Mouse (Mus musculus) neural tube, embryonic 15.5 days (tissue): Measurements from ENCODE around the gene Olfr1411. TPM values are rescaled to one million over a fixed set of nuclear protein-coding genes. Genes with fewer than 3 reads are reported as not detected.

ENCODE experiments used
- ATAC-seq: fragments of 200-750 bp; cut with Nextera tagmentation; 2 replicates; pipeline ENCODE4 v1.8.0; 2017; ENCODE audit warnings: mild to moderate bottlenecking, moderate TSS enrichment, moderate library complexity; ENCODE audit not compliant: low FRiP score
- H3K27ac ChIP-seq: fragments of 300-500 bp; sonication (generic); replicated peaks from 2 replicates; pipeline ENCODE4 v1.5.1; 2015; ENCODE audit warnings: mild to moderate bottlenecking, inconsistent platforms
- H3K27me3 ChIP-seq: fragments of 300-500 bp; sonication (generic); replicated peaks from 2 replicates; pipeline ENCODE4 v1.6.1; 2015; ENCODE audit warnings: inconsistent platforms
- H3K36me3 ChIP-seq: fragments of 300-500 bp; sonication (generic); 2 replicates; pipeline ENCODE4 v1.6.1; 2015; ENCODE audit warnings: inconsistent platforms
- H3K4me1 ChIP-seq: fragments of 300-500 bp; sonication (generic); 2 replicates; pipeline ENCODE4 v1.6.1; 2015; ENCODE audit warnings: inconsistent platforms
- H3K4me2 ChIP-seq: fragments of 300-500 bp; sonication (generic); 2 replicates; pipeline ENCODE4 v1.6.1; 2015; ENCODE audit warnings: inconsistent platforms, mild to moderate bottlenecking, moderate library complexity
- H3K4me3 ChIP-seq: fragments of 300-500 bp; sonication (generic); replicated peaks from 2 replicates; pipeline ENCODE4 v1.5.1; 2015; ENCODE audit warnings: mild to moderate bottlenecking, inconsistent platforms
- H3K9ac ChIP-seq: fragments of 300-500 bp; sonication (generic); replicated peaks from 2 replicates; pipeline ENCODE4 v1.6.1; 2015; ENCODE audit warnings: mild to moderate bottlenecking, inconsistent platforms
- H3K9me3 ChIP-seq: fragments of 300-500 bp; sonication (generic); replicated peaks from 2 replicates; pipeline ENCODE4 v1.6.1; 2016; ENCODE audit warnings: inconsistent platforms
- WGBS: fragments of 180-500 bp; shearing (Covaris S2); methylation state at CpG from one replicate; pipeline ENCODE4 v1.1.7; 2015; ENCODE audit warnings: mixed read lengths; 5-methylcytosine and 5-hydroxymethylcytosine counted together
- polyA plus RNA-seq: library from polyadenylated mRNA; unstranded; fragments of >200 nt; fragmentation: Nextera tagmentation; extraction: Ambion mirVana; gene quantifications from 2 replicates; pipeline ENCODE4 v1.2.1, GENCODE M21; 2015

The Olfr1411 gene
- polyA plus RNA-seq, 1 experiment from 2014 or later: not detected

- Histone ChIP-seq H3K9ac (no peak overlapping the region), H3K27ac (no peak overlapping the region), H3K4me1 (no peaks in the 10 kb centered on the region), H3K27me3 (no peaks in the 10 kb centered on the region; the same call in 1 of the 2 replicates), H3K36me3 (no peaks in the 10 kb centered on the region), H3K4me2 (no peak overlapping the region), H3K9me3 (no peaks in the 10 kb centered on the region), H3K4me3 (no peak overlapping the region)
- no peak for ATAC-seq
- 68% methylated on average over 4 of the region's 4 CpGs for WGBS
Measured at GRCm38 (mm10) chr1:92618360-92618759, 24.1 kb downstream of the Olfr1411 start.

- Histone ChIP-seq H3K36me3 (no peaks in the 10 kb centered on the region), H3K27me3 (no peaks in the 10 kb centered on the region), H3K9me3 (no peaks in the 10 kb centered on the region), H3K4me1 (peaks cover 6% of the 10 kb centered on the region; the same call in 1 of the 2 replicates), H3K9ac (no peak overlapping the region), H3K4me3 (no peak overlapping the region), H3K4me2 (no peak overlapping the region), H3K27ac (no peak overlapping the region)
- WGBS: 36% methylated on average over 4 of the region's 4 CpGs
- no peak for ATAC-seq
Measured at GRCm38 (mm10) chr1:92628227-92628626, 34.0 kb downstream of the Olfr1411 start.

GRCm38 (mm10) chr1:92632196-92632595 lies 38.0 kb downstream of the Olfr1411 start:
- peaks cover 11% of the 10 kb centered on the region; the same call in 1 of the 2 replicates for H3K4me1 ChIP-seq
- ATAC-seq: no peak
- H3K36me3 ChIP-seq: peaks cover 17% of the 10 kb centered on the region
- H3K27me3 ChIP-seq: no peaks in the 10 kb centered on the region
- H3K4me2 ChIP-seq: no peak overlapping the region
- no peak overlapping the region for H3K9ac ChIP-seq
- no peak overlapping the region for H3K4me3 ChIP-seq
- no peaks in the 10 kb centered on the region for H3K9me3 ChIP-seq
- 86% methylated on average over 5 of the region's 5 CpGs for WGBS
- H3K27ac ChIP-seq: no peak overlapping the region

- 70% methylated on average over 6 of the region's 6 CpGs for WGBS
- Histone ChIP-seq H3K27me3 (no peaks in the 10 kb centered on the region), H3K27ac (no peak overlapping the region), H3K36me3 (peaks cover 24% of the 10 kb centered on the region), H3K4me2 (no peak overlapping the region), H3K4me1 (0 out of 2 replicates have a peak, but pooled peaks cover 9% of the 10 kb centered on the region), H3K9ac (no peak overlapping the region), H3K4me3 (no peak overlapping the region), H3K9me3 (no peaks in the 10 kb centered on the region)
- ATAC-seq: no peak
Measured at GRCm38 (mm10) chr1:92632948-92633347, 38.7 kb downstream of the Olfr1411 start.

GRCm38 (mm10) chr1:92633726-92634125 lies 39.5 kb downstream of the Olfr1411 start:
- H3K4me3 ChIP-seq: no peak overlapping the region
- no peak overlapping the region for H3K4me2 ChIP-seq
- H3K27ac ChIP-seq: no peak overlapping the region
- H3K27me3 ChIP-seq: no peaks in the 10 kb centered on the region
- H3K9me3 ChIP-seq: no peaks in the 10 kb centered on the region
- WGBS: 89% methylated on average over 8 of the region's 8 CpGs
- ATAC-seq: no peak
- peaks cover 8% of the 10 kb centered on the region; the same call in 1 of the 2 replicates for H3K4me1 ChIP-seq
- peaks cover 32% of the 10 kb centered on the region for H3K36me3 ChIP-seq
- no peak overlapping the region for H3K9ac ChIP-seq

GRCm38 (mm10) chr1:92634569-92634968 lies 40.4 kb downstream of the Olfr1411 start:
- H3K9ac ChIP-seq: no peak overlapping the region
- H3K27ac ChIP-seq: no peak overlapping the region
- peaks cover 36% of the 10 kb centered on the region for H3K36me3 ChIP-seq
- peaks cover 15% of the 10 kb centered on the region for H3K4me1 ChIP-seq
- 70% methylated on average over 1 of the region's 1 CpGs for WGBS
- H3K4me2 ChIP-seq: no peak overlapping the region
- H3K9me3 ChIP-seq: no peaks in the 10 kb centered on the region
- H3K4me3 ChIP-seq: no peak overlapping the region
- H3K27me3 ChIP-seq: no peaks in the 10 kb centered on the region
- ATAC-seq: no peak

- peaks cover 20% of the 10 kb centered on the region for H3K4me1 ChIP-seq
- no peak overlapping the region for H3K9ac ChIP-seq
- H3K4me3 ChIP-seq: no peak overlapping the region
- no peak overlapping the region for H3K27ac ChIP-seq
- peaks cover 36% of the 10 kb centered on the region for H3K36me3 ChIP-seq
- no peaks in the 10 kb centered on the region for H3K27me3 ChIP-seq
- ATAC-seq: peak; percentile 72
- 64% methylated on average over 4 of the region's 4 CpGs for WGBS
- no peak overlapping the region for H3K4me2 ChIP-seq
- no peaks in the 10 kb centered on the region for H3K9me3 ChIP-seq
Measured at GRCm38 (mm10) chr1:92634976-92635599, 40.9 kb downstream of the Olfr1411 start.

- Histone ChIP-seq H3K4me2 (no peak overlapping the region), H3K27me3 (no peaks in the 10 kb centered on the region), H3K4me3 (no peak overlapping the region), H3K36me3 (peaks cover 36% of the 10 kb centered on the region), H3K9me3 (no peaks in the 10 kb centered on the region), H3K27ac (0 out of 2 replicates have a peak overlapping the region, but pooled peaks have one; percentile 23), H3K9ac (no peak overlapping the region), H3K4me1 (peaks cover 30% of the 10 kb centered on the region)
- ATAC-seq: no peak
- WGBS: 91% methylated on average over 8 of the region's 8 CpGs
Measured at GRCm38 (mm10) chr1:92636015-92636414, 41.8 kb downstream of the Olfr1411 start.

- Histone ChIP-seq H3K4me1 (peaks cover 32% of the 10 kb centered on the region), H3K4me2 (no peak overlapping the region), H3K27me3 (no peaks in the 10 kb centered on the region), H3K27ac (no peak overlapping the region), H3K4me3 (no peak overlapping the region), H3K9me3 (no peaks in the 10 kb centered on the region), H3K36me3 (peaks cover 36% of the 10 kb centered on the region), H3K9ac (no peak overlapping the region)
- WGBS: 96% methylated on average over 11 of the region's 11 CpGs
- no peak for ATAC-seq
Measured at GRCm38 (mm10) chr1:92636676-92637075, 42.5 kb downstream of the Olfr1411 start.

- ATAC-seq: no peak
- no peak overlapping the region for H3K4me3 ChIP-seq
- H3K4me1 ChIP-seq: peaks cover 39% of the 10 kb centered on the region
- no peaks in the 10 kb centered on the region for H3K9me3 ChIP-seq
- no peak overlapping the region for H3K4me2 ChIP-seq
- no peak overlapping the region for H3K27ac ChIP-seq
- WGBS: 93% methylated on average over 15 of the region's 15 CpGs
- H3K27me3 ChIP-seq: no peaks in the 10 kb centered on the region
- peaks cover 36% of the 10 kb centered on the region for H3K36me3 ChIP-seq
- no peak overlapping the region for H3K9ac ChIP-seq
Measured at GRCm38 (mm10) chr1:92637501-92638172, 43.4 kb downstream of the Olfr1411 start.

- peaks cover 36% of the 10 kb centered on the region for H3K36me3 ChIP-seq
- no peak overlapping the region for H3K27ac ChIP-seq
- no peaks in the 10 kb centered on the region for H3K27me3 ChIP-seq
- H3K9ac ChIP-seq: no peak overlapping the region
- no peak overlapping the region for H3K4me3 ChIP-seq
- 84% methylated on average over 3 of the region's 3 CpGs for WGBS
- no peaks in the 10 kb centered on the region for H3K9me3 ChIP-seq
- no peak overlapping the region for H3K4me2 ChIP-seq
- ATAC-seq: no peak
- H3K4me1 ChIP-seq: peaks cover 41% of the 10 kb centered on the region
Measured at GRCm38 (mm10) chr1:92638181-92638580, 44.0 kb downstream of the Olfr1411 start.

GRCm38 (mm10) chr1:92638736-92639135 lies 44.5 kb downstream of the Olfr1411 start:
- Histone ChIP-seq H3K4me2 (no peak overlapping the region), H3K9ac (no peak overlapping the region), H3K36me3 (peaks cover 36% of the 10 kb centered on the region), H3K4me1 (peaks cover 41% of the 10 kb centered on the region), H3K9me3 (no peaks in the 10 kb centered on the region), H3K27me3 (no peaks in the 10 kb centered on the region), H3K4me3 (no peak overlapping the region), H3K27ac (no peak overlapping the region)
- ATAC-seq: no peak
- WGBS: 98% methylated on average over 4 of the region's 4 CpGs
